Mouse (Mus musculus) layer of hippocampus, postnatal 10 days (tissue): ENCODE data around the gene Amer2. TPM values are rescaled to one million over a fixed set of nuclear protein-coding genes. Genes with fewer than 3 reads are reported as not detected.
"Not testable (repeated sequence)": the region's sequence is repeated elsewhere in the genome, so short reads cannot be mapped to it uniquely, and the experiment has no call there.

Source experiments
- DNase-seq, 2 experiments: peaks; one replicate each; pipeline ENCODE4 v3.0.0; 2021; ENCODE audit warnings: low spot score in 2 of 2
- long read RNA-seq: library from polyadenylated mRNA; stranded (forward); transcript quantifications from one replicate; pipeline ENCODE4 v2.0.0, GENCODE M21; 2023
- total RNA-seq, 2 experiments: library from RNA; stranded (reverse); gene quantifications; 2 replicates each; pipeline ENCODE4 v1.2.3; 2021

The Amer2 gene
- 10 to 100 TPM; 46.1 to 49.9 TPM for total RNA-seq
- long read RNA-seq, full-length matches to known transcripts = 9 of 13 reads
- long read RNA-seq, partial matches to known transcripts = 3 of 13 reads
- long read RNA-seq, other reads (novel, unspliced or antisense) = 1 of 13 reads

DNA sequence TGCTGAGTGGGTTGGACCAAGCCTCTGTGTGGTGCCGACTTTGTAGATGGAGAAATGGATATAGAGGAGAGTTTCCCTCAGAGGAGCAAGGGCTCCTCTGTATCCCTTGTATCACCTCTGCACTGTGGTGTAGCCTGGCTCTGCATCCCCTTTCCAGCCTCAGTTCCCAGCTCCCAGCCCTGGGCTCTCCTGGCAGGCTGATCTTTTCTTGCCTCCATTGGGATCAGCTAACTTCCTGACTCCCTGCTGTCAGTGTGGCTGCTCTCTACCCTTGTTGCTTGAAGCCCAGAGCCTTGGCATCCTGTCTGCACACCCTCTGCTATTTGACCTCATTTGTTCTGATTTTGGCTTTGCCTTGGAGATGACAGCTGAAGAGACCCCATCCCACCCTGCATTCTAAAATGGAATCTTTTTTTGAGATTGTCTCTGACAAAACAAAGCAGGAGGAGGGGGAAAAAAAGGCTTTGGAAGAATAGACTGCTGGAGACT, at the start of gene Amer2:
TSS of gene Amer2 (plus strand) at position 439 of the 489 bp plus-strand sequence.
- DNase-seq = no peak

- not testable (repeated sequence) for DNase-seq
These were observed 33.1 kb upstream of the Amer2 start for GRCm38 (mm10) chr14:60340001-60340400.

DNA sequence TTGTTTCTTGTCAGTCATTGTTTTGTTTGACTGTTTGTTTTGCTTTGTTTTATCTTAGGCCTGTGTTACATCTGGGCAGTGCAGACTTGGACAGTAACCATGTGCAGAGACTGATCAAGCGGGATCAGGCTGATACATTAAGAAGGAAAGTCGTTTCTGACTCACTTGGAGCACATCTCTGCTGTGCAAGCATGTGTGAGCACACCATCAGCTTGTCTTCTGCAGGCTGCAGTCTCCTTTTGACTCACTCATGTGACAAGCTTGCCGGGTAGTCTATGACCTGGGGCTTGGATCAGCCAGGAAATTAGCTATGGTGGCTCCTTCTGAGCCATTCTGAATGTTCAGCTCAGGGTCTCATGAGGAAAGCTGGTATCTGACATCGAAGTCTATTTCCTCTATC, 32.5 kb upstream of the Amer2 start:
- DNase-seq = no peak

DNA sequence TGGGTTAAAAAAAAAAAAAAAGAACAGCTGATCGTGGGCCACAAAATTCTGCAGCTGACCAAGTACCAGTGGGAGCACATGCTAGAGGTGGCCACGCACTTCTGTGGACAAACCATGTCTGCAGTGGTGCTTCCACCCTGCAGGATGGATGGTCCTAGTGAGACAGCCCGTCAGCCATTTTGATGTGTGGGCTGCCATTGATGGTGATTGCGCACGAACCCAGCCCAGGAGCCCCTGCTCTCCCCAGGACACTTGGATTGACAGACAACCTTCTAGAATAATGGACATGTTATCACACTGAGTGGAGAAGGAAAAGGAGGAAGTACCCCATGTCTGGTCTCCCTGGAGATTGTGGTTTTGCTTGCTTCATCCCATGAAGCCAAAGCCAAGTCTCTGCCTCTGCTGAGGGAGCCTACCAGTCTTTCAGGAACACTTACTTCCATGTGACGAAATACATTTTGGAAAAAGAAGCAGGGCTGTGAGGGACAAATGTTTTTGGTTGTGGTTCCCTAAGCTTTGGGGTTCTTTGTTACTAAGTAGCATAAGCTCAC, 27.7 kb upstream of the Amer2 start:
- DNase-seq = no peak

DNA sequence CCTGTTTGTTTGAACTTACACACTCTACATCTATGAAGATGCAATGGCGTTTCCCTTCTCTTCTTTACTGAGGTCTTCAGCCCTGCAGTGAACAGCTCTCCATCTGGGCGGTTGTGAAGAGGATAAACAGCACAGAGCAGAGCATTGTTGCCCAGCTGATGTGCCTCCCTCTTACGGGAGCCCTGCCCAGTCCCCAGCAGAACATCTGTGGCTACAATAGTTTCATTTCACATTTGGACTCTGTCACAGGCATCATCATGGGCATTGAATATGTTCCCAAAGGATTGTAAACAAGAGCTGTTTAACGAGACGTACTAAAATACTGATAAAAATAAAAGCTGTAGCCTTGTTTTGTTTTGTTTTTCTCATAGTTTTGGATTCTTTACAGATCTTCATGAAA, 14.7 kb upstream of the Amer2 start:
- DNase-seq = peak in 1 of 2 experiments; percentile 13

DNA sequence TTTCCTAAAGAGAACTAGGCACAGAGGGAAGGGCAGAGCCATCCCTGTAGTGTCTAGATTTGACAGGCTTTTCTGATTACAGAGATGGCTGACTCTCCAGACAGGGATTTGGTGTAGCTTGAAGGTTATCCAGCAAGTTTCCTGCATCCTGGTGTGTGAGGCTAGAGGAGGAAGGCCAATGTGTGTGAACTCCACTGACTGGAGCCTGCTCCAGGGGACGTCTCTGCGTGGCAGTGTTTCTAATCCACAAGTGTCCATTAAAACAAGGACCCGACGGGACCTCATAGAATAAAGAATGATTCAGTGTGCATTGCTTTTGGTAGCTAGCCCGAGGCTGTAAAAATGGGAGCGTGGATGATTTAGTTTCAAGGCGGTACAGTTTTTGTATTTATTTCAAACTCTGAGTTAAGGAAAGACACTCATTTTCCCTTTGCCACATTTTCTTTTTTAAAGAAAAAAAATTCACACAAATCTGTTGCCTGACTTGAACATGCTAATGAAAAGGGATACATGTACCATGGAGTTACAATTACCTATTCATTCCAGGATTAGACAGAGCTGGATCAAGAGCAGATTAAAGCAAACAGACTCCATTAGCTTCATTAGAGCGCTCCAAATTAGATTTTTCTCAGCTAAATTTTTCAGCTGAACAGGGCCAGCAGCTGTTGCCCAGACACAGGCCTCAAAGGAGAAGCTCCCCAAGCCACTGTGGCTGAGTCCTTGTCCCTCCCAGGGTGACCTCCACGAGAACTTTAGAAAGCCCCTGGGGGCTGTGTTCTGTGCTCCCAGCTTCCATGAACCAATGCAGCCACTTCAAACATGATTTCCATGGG, 11.5 kb upstream of the Amer2 start:
- DNase-seq = no peak

- no peak for DNase-seq
These were observed 6.3 kb upstream of the Amer2 start for GRCm38 (mm10) chr14:60366729-60367128.

GRCm38 (mm10) chr14:60368769-60369666, 4.0 kb upstream of the Amer2 start:
- DNase-seq = no peak

DNA sequence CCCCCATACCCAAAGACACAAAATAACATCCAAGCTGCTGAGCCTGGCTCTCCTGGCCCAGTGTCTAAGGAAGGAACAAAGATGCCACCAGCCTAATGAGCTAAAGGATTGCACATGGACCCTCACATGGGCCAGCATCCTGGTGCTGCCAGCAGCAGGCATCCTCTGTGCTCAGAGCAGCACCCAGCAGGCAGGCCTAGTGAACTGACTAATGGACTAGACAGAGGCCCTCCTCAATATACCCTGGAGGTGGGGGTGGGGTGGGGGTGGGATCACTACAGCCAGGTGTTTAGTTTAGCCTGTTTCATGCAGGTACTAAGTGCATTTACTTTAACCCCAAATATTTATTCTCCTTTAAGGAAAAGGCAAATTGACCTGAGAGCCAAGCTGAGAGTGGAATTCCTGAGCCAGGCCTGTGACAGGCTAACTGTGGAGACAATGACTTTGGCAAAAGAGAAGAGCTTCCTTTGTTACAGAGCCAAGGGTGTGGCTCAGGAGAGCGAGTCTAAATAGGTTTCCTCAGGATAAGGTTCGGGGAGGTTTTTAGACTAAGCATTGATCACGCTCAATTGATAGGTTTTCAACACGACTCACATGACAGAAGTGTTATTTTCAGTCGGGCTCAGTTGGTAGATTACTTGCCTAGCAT, 3.3 kb upstream of the Amer2 start:
- DNase-seq = peak in 1 of 2 experiments; percentile 32

- DNase-seq = no peak
These were observed 4.0 kb downstream of the Amer2 start for GRCm38 (mm10) chr14:60377107-60377506.

GRCm38 (mm10) chr14:60377546-60377945, 4.5 kb downstream of the Amer2 start:
- DNase-seq = peak; percentile 61 to 68

- peak; percentile 85 to 90 for DNase-seq
These were observed 5.1 kb downstream of the Amer2 start for GRCm38 (mm10) chr14:60378057-60378565.

DNA sequence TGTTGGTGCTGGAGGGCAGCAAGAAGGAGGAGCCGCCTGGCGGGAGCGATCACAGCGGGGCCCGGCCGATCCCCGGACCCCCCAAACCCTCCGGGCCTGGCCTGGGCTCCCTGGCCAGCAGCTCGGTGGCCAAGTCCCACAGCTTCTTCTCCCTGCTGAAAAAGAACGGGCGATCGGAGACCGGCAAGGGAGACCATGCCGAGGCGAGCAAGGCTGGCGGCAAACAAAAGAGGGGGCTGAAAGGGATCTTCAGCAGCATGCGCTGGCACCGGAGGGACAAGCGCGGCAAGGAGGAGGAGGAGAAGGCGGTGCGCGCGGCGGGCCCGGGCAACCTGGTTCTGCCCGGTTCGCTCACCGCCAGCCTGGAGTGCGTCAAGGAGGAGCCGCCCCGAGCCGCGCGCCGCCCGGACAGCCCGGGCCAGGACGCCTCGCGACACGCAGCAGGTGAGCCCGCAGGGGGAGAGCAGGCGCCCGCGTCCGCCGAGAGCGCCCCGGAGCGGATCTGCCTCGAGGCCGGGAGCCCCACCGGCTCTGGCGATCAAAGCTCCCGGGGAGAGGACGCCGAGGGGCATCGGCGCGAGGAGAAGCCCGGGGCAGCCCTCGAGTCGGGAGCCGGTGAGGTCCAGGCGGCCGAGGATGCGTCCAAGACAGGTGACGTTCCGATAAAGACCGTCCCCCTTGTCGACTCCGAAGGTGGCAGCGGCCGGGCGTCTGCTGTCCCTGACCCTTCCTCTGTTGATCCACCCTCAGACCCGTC, 5.7 kb downstream of the Amer2 start:
- DNase-seq = peak; percentile 59 to 73

- peak in 1 of 2 experiments; percentile 45 for DNase-seq
These were observed 6.4 kb downstream of the Amer2 start for GRCm38 (mm10) chr14:60379323-60379957.

GRCm38 (mm10) chr14:60379958-60380330, 6.9 kb downstream of the Amer2 start:
- DNase-seq = peak in 1 of 2 experiments; percentile 34

GRCm38 (mm10) chr14:60381671-60382070, 8.6 kb downstream of the Amer2 start:
- no peak for DNase-seq

- DNase-seq = no peak
These were observed 10.8 kb downstream of the Amer2 start for GRCm38 (mm10) chr14:60383816-60384215.

DNA sequence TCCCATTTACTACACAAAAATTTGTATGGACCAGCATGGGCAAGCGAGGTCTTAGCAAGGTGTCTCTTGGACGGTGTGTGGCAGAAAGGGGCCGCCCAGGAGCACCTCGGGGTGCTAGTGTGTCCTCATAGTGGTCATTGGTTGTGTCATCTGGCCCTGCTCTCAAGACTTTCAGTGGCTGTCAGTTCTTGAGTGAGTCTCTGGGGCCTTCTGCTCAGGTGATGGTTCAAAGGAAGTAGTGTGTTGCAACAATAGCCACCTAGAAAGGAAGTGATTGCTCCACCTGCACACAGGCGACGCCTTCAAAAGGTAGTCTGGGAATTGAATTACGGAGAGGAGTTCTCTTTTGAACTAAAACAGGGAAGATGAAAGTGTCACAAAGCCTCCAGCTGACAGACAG, 11.2 kb downstream of the Amer2 start:
- DNase-seq = no peak

- DNase-seq = no peak
These were observed 12.1 kb downstream of the Amer2 start for GRCm38 (mm10) chr14:60385079-60385643.
